Mouse (Mus musculus): Measurements from ENCODE around the gene Tenm3.

Tenm3 gene

DNA sequence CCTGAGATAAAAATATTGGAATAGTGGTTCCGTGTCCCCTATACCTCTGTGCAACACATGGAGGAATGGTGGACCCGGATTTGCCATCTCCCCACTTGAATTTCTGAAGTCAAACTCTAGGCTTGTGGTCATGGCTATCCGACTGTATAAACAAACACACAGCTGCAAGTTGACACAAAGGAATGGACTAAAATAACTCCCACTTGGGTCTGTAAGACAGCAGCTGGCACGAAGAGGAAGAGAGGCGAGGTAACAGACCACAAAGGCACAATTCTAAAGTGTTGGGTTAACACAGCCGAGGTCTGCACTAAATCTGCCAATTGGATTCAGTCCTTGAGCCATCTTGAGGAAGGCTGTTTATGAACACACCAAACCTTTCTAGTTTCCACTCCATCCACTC lies 548.2 kb downstream of the Tenm3 start:
- DNase-seq (ENCODE audit: low read depth in 1 of 2, low spot score in 2 of 2), result no peak

- no peak for DNase-seq (ENCODE audit: low read depth in 1 of 2, low spot score in 2 of 2)
These were observed 550.0 kb downstream of the Tenm3 start for GRCm38 (mm10) chr8:48293797-48294196.

- no peak for DNase-seq (ENCODE audit: low read depth in 1 of 2, low spot score in 2 of 2)
These were observed 558.3 kb downstream of the Tenm3 start for GRCm38 (mm10) chr8:48285432-48285831.

GRCm38 (mm10) chr8:48281855-48282254 lies 561.9 kb downstream of the Tenm3 start:
- DNase-seq (ENCODE audit: low read depth in 1 of 2, low spot score in 2 of 2), result no peak

- no peak for DNase-seq (ENCODE audit: low read depth in 1 of 2, low spot score in 2 of 2)
These were observed 564.4 kb downstream of the Tenm3 start for GRCm38 (mm10) chr8:48279360-48279759.

GRCm38 (mm10) chr8:48277986-48278635 lies 565.6 kb downstream of the Tenm3 start:
- DNase-seq (ENCODE audit: low read depth in 1 of 2, low spot score in 2 of 2), result no peak

DNA sequence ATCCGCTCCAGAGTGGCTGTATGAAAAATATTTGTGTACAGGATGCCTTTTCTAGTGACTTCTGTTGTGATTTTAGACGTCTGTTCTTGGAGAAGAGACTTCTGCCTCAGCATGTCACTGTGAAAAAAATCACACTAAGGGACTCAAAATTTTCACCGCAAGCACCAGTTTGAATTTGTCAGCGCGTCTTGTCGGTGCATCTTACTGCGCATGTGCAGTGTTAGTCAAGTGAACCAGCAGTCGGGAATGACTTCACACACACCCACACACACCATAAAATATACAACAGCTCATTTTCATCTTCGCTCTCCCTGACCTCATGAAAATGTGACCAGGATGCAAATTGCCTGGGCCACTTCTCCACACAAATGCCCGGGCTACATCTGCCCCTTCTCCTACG lies 568.7 kb downstream of the Tenm3 start:
- DNase-seq (ENCODE audit: low read depth in 1 of 2, low spot score in 2 of 2), result no peak

DNA sequence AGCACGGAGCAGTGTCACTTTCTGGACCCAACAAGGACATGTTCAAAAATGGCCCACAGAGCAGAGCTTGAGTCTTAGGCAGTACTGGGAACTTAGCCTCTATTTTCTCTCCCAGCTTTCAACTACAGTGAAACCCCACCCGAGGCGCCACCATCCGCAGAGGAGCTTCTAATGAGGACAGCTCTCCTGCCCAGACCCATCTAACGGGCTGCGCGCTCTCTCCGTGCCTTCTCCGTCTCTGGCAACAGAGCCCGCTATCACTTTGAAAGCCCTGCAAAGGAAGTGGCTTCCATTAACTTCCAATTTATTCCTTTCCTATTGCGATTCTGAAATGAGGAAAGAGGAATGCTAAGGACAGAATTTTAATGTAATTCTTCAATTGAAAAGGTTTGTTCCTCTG lies 569.2 kb downstream of the Tenm3 start:
- DNase-seq (ENCODE audit: low read depth in 1 of 2, low spot score in 2 of 2), result no peak

GRCm38 (mm10) chr8:48268638-48269037 lies 575.1 kb downstream of the Tenm3 start:
- no peak for DNase-seq (ENCODE audit: low read depth in 1 of 2, low spot score in 2 of 2)

DNA sequence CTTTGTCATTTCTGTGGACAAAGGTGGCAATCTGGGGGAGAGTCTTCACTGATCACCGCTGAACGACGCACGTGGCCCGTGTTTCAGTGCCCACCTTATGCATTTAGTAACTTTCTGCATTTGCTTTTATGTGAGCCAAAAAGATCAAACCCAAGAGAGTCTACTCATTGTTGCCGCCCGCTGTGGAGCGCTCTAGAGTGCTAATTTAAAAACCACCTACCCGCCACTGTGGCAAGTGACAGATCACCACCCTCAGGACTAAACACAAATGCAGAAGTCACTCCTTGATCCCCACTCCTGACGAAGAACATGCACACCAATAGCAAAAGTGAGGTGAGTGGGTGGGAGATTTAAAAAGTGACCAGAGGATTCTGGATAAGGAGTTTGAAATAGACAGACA lies 583.5 kb downstream of the Tenm3 start:
- no peak for DNase-seq (ENCODE audit: low read depth in 1 of 2, low spot score in 2 of 2)

DNA sequence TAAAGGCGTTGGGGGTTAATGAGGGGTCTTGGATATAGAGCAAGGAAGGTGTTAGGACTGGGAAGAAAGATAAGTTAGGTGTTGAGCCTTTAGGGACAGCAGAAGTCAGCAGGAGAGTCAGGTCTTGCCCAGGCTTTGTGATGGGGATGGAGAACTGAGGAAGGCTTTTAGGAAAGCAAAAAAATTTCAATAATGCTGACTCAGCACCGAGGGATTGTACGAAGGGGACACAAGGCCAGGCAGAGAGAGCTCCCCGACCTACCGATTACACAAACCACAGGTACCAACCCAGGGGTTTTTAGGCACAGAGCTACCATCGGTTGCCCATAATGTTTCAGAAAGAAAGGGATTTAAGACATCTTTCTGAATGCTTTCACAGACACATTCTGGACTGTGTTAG lies 583.9 kb downstream of the Tenm3 start:
- DNase-seq (ENCODE audit: low read depth in 1 of 2, low spot score in 2 of 2), result no peak

GRCm38 (mm10) chr8:48243876-48244275 lies 599.9 kb downstream of the Tenm3 start:
- no peak for DNase-seq (ENCODE audit: low read depth in 1 of 2, low spot score in 2 of 2)

GRCm38 (mm10) chr8:48240917-48241531 lies 602.7 kb downstream of the Tenm3 start:
- no peak for DNase-seq (ENCODE audit: low read depth in 1 of 2, low spot score in 2 of 2)

DNA sequence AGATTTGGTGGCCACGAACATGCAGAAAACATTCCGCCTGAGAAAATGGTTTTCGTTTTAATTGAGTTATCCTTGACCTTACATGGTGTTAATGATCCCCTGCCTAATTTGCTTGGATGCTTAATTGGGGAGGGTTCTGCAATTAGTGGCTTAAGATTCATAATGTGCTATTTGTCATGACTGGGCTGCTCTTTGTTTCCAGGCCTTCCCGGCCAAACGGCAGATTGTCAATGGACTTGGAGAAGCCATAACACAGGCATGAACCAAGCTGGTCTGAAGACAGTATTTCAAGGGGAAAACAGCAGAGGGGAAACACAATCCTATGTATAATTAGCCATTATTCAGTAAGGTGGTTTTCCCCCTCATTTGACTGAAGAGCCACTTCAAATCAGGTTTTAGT lies 606.8 kb downstream of the Tenm3 start:
- no peak for DNase-seq (ENCODE audit: low read depth in 1 of 2, low spot score in 2 of 2)

- DNase-seq (ENCODE audit: low read depth in 1 of 2, low spot score in 2 of 2), result no peak
These were observed 610.8 kb downstream of the Tenm3 start for GRCm38 (mm10) chr8:48232927-48233326.

DNA sequence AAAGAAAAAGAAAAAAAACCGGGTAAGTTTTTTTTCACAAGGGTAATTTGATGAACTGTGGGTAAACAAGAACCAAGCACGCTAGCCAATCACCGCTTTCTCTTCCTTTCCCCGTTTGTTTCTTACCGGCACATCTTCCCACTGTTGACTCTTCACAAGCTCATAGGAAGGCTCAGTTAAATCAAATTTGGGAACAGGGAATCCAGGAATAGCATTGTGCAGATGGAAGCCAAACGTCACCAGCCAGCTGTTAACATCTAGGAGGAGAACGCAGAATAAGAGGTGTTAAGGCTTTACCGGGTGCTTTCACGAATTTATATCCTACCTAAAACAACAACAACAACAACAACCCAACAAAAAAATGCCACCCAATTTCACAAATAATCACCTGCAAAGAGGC lies 611.9 kb downstream of the Tenm3 start:
- no peak for DNase-seq (ENCODE audit: low read depth in 1 of 2, low spot score in 2 of 2)

DNA sequence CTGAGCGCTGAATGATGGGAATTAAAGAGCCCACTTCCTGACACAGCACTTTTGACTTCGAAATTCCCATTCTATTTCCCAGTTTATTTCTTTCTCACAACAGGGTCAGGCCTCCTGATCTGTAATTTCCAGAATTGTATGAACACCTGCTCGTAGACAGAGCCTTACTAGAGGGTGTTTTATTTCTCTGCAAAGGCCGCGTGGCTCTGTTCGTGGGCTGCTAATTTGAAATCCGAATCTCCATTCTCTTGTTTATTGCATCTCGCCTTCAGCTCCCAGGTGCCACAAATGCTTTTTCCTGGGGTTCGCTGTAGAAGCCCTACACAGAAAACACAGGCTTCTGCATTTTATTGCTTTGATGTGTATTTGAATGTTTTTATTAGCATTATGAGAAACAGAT lies 612.4 kb downstream of the Tenm3 start:
- DNase-seq (ENCODE audit: low read depth in 1 of 2, low spot score in 2 of 2), result no peak

- DNase-seq (ENCODE audit: low read depth in 1 of 2, low spot score in 2 of 2), result no peak
These were observed 615.1 kb downstream of the Tenm3 start for GRCm38 (mm10) chr8:48228676-48229075.

GRCm38 (mm10) chr8:48224753-48225152 lies 619.0 kb downstream of the Tenm3 start:
- no peak for DNase-seq (ENCODE audit: low read depth in 1 of 2, low spot score in 2 of 2)

GRCm38 (mm10) chr8:48222429-48222769 lies 621.4 kb downstream of the Tenm3 start:
- no peak for DNase-seq (ENCODE audit: low read depth in 1 of 2, low spot score in 2 of 2)

GRCm38 (mm10) chr8:48221724-48222428 lies 621.9 kb downstream of the Tenm3 start:
- no peak for DNase-seq (ENCODE audit: low read depth in 1 of 2, low spot score in 2 of 2)

GRCm38 (mm10) chr8:48221304-48221703 lies 622.4 kb downstream of the Tenm3 start:
- DNase-seq (ENCODE audit: low read depth in 1 of 2, low spot score in 2 of 2), result no peak

Measured in monocyte, adult 2 months (primary cell).